Mouse (Mus musculus) limb, embryonic 14.5 days (tissue): ENCODE data around the gene Shmt2. TPM values are rescaled to one million over a fixed set of nuclear protein-coding genes. Genes with fewer than 3 reads are reported as not detected.

Source experiments
- ATAC-seq: fragments of 200-750 bp; cut with Nextera tagmentation; 2 replicates; pipeline ENCODE4 v1.8.0; 2017; ENCODE audit warnings: low read depth, moderate number of reproducible peaks, moderate TSS enrichment; ENCODE audit not compliant: low FRiP score
- DNase-seq: peaks from one replicate; pipeline ENCODE4 v3.0.0-alpha.2; 2015; ENCODE audit warnings: low spot score
- H3K27ac ChIP-seq: fragments of 300-500 bp; sonication (generic); replicated peaks from 2 replicates; pipeline ENCODE4 v1.5.1; 2014; ENCODE audit warnings: low read depth, mild to moderate bottlenecking, low read length, moderate library complexity, mixed read lengths
- H3K27me3 ChIP-seq: fragments of 300-500 bp; sonication (generic); 2 replicates; pipeline ENCODE4 v1.6.1; 2014; ENCODE audit warnings: low read length, mixed read lengths; ENCODE audit not compliant: control insufficient read depth, insufficient read depth
- H3K36me3 ChIP-seq: fragments of 300-500 bp; sonication (generic); 2 replicates; pipeline ENCODE4 v1.6.1; 2014; ENCODE audit warnings: mild to moderate bottlenecking, low read length, moderate library complexity, mixed read lengths; ENCODE audit not compliant: control insufficient read depth, insufficient read depth
- H3K4me1 ChIP-seq: fragments of 300-500 bp; sonication (generic); 2 replicates; pipeline ENCODE4 v1.6.1; 2014; ENCODE audit warnings: antibody characterized with exemption, low read length, mixed read lengths; ENCODE audit not compliant: control insufficient read depth, insufficient read depth
- H3K4me2 ChIP-seq: fragments of 300-500 bp; sonication (generic); replicated peaks from 2 replicates; pipeline ENCODE4 v1.6.1; 2014; ENCODE audit warnings: low read depth, mild to moderate bottlenecking, low read length, moderate library complexity; ENCODE audit not compliant: severe bottlenecking
- H3K4me3 ChIP-seq: fragments of 300-500 bp; sonication (generic); replicated peaks from 2 replicates; pipeline ENCODE4 v1.5.1; 2014; ENCODE audit warnings: low read length
- H3K9ac ChIP-seq: fragments of 300-500 bp; sonication (generic); 2 replicates; pipeline ENCODE4 v1.6.1; 2014; ENCODE audit warnings: mild to moderate bottlenecking, low read depth, low read length, moderate library complexity; ENCODE audit not compliant: severe bottlenecking
- H3K9me3 ChIP-seq: fragments of 300-500 bp; sonication (generic); 2 replicates; pipeline ENCODE4 v1.6.1; 2016; ENCODE audit warnings: low read length; ENCODE audit not compliant: control insufficient read depth
- POLR2A ChIP-seq: fragments of 200-500 bp; IDR thresholded peaks from 2 replicates; pipeline ENCODE4 v1.8.0; 2012; ENCODE audit warnings: inconsistent platforms, mild to moderate bottlenecking, moderate library complexity, borderline replicate concordance; ENCODE audit not compliant: insufficient read depth, insufficient read length; ENCODE audit errors: extremely low read depth
- WGBS: fragments of 180-500 bp; shearing (Covaris S2); extraction: QIAGEN DNeasy Blood & Tissue Kit; methylation state at CpG from one replicate; pipeline ENCODE4 v1.1.7; 2014; 5-methylcytosine and 5-hydroxymethylcytosine counted together
- polyA plus RNA-seq, 2 experiments: library from polyadenylated mRNA; depleted of rRNA in 1 of 2; stranded (reverse) in 1 of 2; unstranded in 1 of 2; fragments of >200 nt; fragmentation: Nextera tagmentation in 1 of 2; extraction: Ambion mirVana in 1 of 2; gene quantifications; 2 replicates each; pipeline versions ENCODE4 v1.2.1 to v1.2.3; 2012 to 2014

Gene Shmt2
- polyA plus RNA-seq, 2 experiments, result 89.4 to 146 TPM

- TF ChIP-seq POLR2A, result no peak
- Histone ChIP-seq H3K27ac (no peak overlapping the region), H3K27me3 (peaks cover 57% of the 10 kb centered on the region), H3K9ac (no peak overlapping the region), H3K4me2 (peak overlapping the region; percentile 2; the same call in 1 of the 2 replicates), H3K36me3 (peaks cover 5% of the 10 kb centered on the region; the same call in 1 of the 2 replicates), H3K9me3 (no peaks in the 10 kb centered on the region), H3K4me1 (peaks cover 39% of the 10 kb centered on the region), H3K4me3 (peak overlapping the region; percentile 4; the same call in 1 of the 2 replicates)
- WGBS, result 3% methylated on average over 22 of the region's 23 CpGs
- ATAC-seq (no peak), DNase-seq (no peak)
Observed at GRCm38 (mm10) chr10:127524646-127525255, 2.5 kb upstream of the Shmt2 start.

GRCm38 (mm10) chr10:127521611-127522080, 598 bp downstream of the Shmt2 start:
- Histone ChIP-seq H3K27me3 (peaks cover 27% of the 10 kb centered on the region), H3K4me3 (peak overlapping the region; percentile 49), H3K9me3 (no peaks in the 10 kb centered on the region), H3K36me3 (peaks cover 26% of the 10 kb centered on the region), H3K4me2 (peak overlapping the region; percentile 81), H3K27ac (no peak overlapping the region), H3K4me1 (peaks cover 32% of the 10 kb centered on the region), H3K9ac (peak overlapping the region; percentile 49)
- WGBS, result 6% methylated on average over 12 of the region's 12 CpGs
- peak; percentile 2; the same call in 1 of the 2 replicates for ATAC-seq
- TF ChIP-seq POLR2A, result no peak
- no peak for DNase-seq

GRCm38 (mm10) chr10:127520714-127521357, 1.4 kb downstream of the Shmt2 start:
- peaks cover 25% of the 10 kb centered on the region for H3K27me3 ChIP-seq
- peaks cover 28% of the 10 kb centered on the region for H3K4me1 ChIP-seq

GRCm38 (mm10) chr10:127519903-127520713, 2.1 kb downstream of the Shmt2 start:
- H3K4me2 ChIP-seq, result no peak overlapping the region
- H3K4me3 ChIP-seq, result no peak overlapping the region
- H3K27me3 ChIP-seq, result peaks cover 25% of the 10 kb centered on the region
- no peak for TF ChIP-seq POLR2A
- peaks cover 25% of the 10 kb centered on the region for H3K4me1 ChIP-seq
- 94% methylated on average over 36 of the region's 37 CpGs for WGBS
- H3K36me3 ChIP-seq, result peaks cover 26% of the 10 kb centered on the region
- DNase-seq, result no peak
- H3K27ac ChIP-seq, result no peak overlapping the region
- ATAC-seq, result no peak
- H3K9me3 ChIP-seq, result no peaks in the 10 kb centered on the region
- H3K9ac ChIP-seq, result no peak overlapping the region

More at GRCm38 (mm10) chr10:127520714-127521357, 1.4 kb downstream of the Shmt2 start:
- Histone ChIP-seq H3K36me3 (peaks cover 26% of the 10 kb centered on the region), H3K4me3 (peak overlapping the region; percentile 49; the same call in 1 of the 2 replicates), H3K9me3 (no peaks in the 10 kb centered on the region), H3K27ac (no peak overlapping the region), H3K9ac (peak overlapping the region; percentile 49), H3K4me2 (peak overlapping the region; percentile 81)
- ATAC-seq (no peak), DNase-seq (no peak)
- no peak for TF ChIP-seq POLR2A
- 85% methylated on average over 20 of the region's 20 CpGs for WGBS
